ENCODE assay signal across 8 mouse cellular contexts in the genomic region with DNA sequence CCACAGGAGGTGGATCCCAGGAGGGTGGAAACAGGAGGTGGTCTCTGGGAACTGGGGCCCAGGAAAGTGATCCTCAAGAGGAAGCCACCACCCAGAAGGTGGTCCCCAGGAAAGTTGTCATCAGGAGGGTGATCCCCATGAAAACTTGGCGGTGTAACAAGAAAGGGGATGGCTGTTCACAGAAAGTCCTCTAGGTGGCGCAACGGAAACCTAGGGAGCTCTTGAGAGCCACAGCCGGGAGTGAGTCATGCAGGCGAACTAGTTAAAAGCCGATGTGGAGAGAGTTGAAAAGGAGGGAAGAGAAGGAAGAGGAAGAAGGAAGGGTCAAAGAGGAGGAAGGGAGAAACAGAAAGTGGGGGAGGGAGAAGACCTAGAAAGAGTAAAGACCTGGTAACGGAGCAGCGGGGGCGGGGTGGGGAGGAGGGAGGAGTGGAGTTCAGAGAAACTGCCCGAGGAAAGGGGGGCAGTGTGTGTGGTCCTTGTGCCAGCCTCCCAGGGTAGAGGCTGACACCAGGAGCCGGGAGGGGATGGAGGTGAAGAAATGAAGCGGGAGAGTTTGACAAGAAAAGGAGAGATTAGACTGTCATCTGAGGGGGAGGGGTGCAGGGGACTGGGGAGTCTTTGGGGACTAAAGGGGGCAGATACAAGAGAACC. TPM values are rescaled to one million over a fixed set of nuclear protein-coding genes. Genes with fewer than 3 reads are reported as not detected.
DNase-seq lines count a peak whose midpoint lies in the region; ATAC-seq lines count a peak whose summit lies in the region.

No protein-coding gene starts in this region.

- H3K27ac ChIP-seq in intestine, embryonic 15.5 days: no peak overlapping the region

- WGBS in intestine, embryonic 15.5 days: 3% methylated on average over 12 of the region's 12 CpGs

- H3K4me2 ChIP-seq in intestine, embryonic 15.5 days (replicated peaks): peak overlapping the region; percentile 72

- peak; percentile 48; the same call in 1 of the 2 replicates for ATAC-seq in intestine, embryonic 15.5 days

- H3K9ac ChIP-seq in intestine, embryonic 15.5 days: peak overlapping the region; percentile 40; the same call in 1 of the 2 replicates

- peak overlapping the region; percentile 42 for H3K4me3 ChIP-seq in intestine, embryonic 15.5 days (replicated peaks)

- H3K4me1 ChIP-seq in intestine, embryonic 15.5 days (replicated peaks): peaks cover 37% of the 10 kb centered on the region

- no peaks in the 10 kb centered on the region for H3K27me3 ChIP-seq in intestine, embryonic 15.5 days (replicated peaks)

- no peaks in the 10 kb centered on the region for H3K36me3 ChIP-seq in intestine, embryonic 15.5 days

- intact Hi-C loops in left cerebral cortex, postnatal 25 days (cut with DNase I): no loop called here

- H3K9me3 ChIP-seq in intestine, embryonic 15.5 days: no peaks in the 10 kb centered on the region

- DNase-seq in urinary bladder, adult 18-20 months (ENCODE audit: low spot score in 2 of 2): peak; percentile 56 to 60
- DNase-seq in urinary bladder, postnatal 10 days (ENCODE audit: low spot score): no peak
- DNase-seq in embryo, embryonic 11.5 days (ENCODE audit: low read depth, low spot score): peak; percentile 75
- peak; percentile 50 to 73 for DNase-seq in gastrocnemius, postnatal 4 days (ENCODE audit: low spot score in 2 of 2)
- peak; percentile 65 to 72 for DNase-seq in left cerebral cortex, postnatal 25 days (ENCODE audit: low spot score in 2 of 2)
- peak; percentile 89 for DNase-seq in mesoderm, embryonic 11.5 days (ENCODE audit: low read depth, low spot score)
- peak; percentile 71 for DNase-seq in right cerebral cortex, postnatal 14 days

RNA-seq across cellular contexts. Expression of a gene that starts 30.5 kb away (rescaled TPM):
- total RNA-seq in gastrocnemius, postnatal 4 days (2021): 100 to 1,000 TPM in 1 of 2 experiments, 10 to 100 TPM in 1; 98.4 to 104 TPM
- 138 and 145 TPM in 2 replicates for polyA plus RNA-seq in intestine, embryonic 15.5 days (2015; fragmentation: Nextera tagmentation; extraction: Ambion mirVana)
- 10 to 100 TPM; 89.9 to 90.9 TPM for total RNA-seq in left cerebral cortex, postnatal 25 days (2021)
